Mouse (Mus musculus) neural tube, embryonic 14.5 days (tissue): ENCODE measurements around the gene Mgam. TPM values are rescaled to one million over a fixed set of nuclear protein-coding genes. Genes with fewer than 3 reads are reported as not detected.

Source experiments
- ATAC-seq: fragments of 200-750 bp; cut with Nextera tagmentation; 2 replicates; pipeline ENCODE4 v1.8.0; 2017; ENCODE audit warnings: low read depth, mild to moderate bottlenecking, moderate TSS enrichment, moderate library complexity
- H3K27ac ChIP-seq: fragments of 300-500 bp; sonication (generic); 2 replicates; pipeline ENCODE4 v1.5.1; 2014; ENCODE audit warnings: low read depth, mild to moderate bottlenecking, control low read depth, low read length, moderate library complexity, mixed read lengths
- H3K27me3 ChIP-seq: fragments of 300-500 bp; sonication (generic); 2 replicates; pipeline ENCODE4 v1.6.1; 2014; ENCODE audit warnings: low read length; ENCODE audit not compliant: control insufficient read depth, insufficient read depth
- H3K36me3 ChIP-seq: fragments of 300-500 bp; sonication (generic); 2 replicates; pipeline ENCODE4 v1.6.1; 2014; ENCODE audit warnings: low read length, mixed read lengths; ENCODE audit not compliant: control insufficient read depth, insufficient read depth
- H3K4me1 ChIP-seq: fragments of 300-500 bp; sonication (generic); 2 replicates; pipeline ENCODE4 v1.6.1; 2014; ENCODE audit warnings: low read length; ENCODE audit not compliant: control insufficient read depth, insufficient read depth
- H3K4me2 ChIP-seq: fragments of 300-500 bp; sonication (generic); 2 replicates; pipeline ENCODE4 v1.6.1; 2014; ENCODE audit warnings: mild to moderate bottlenecking, low read depth, low read length, control low read depth
- H3K4me3 ChIP-seq: fragments of 300-500 bp; sonication (generic); 2 replicates; pipeline ENCODE4 v1.5.1; 2014; ENCODE audit warnings: low read depth, low read length, control low read depth, mixed read lengths
- H3K9ac ChIP-seq: fragments of 300-500 bp; sonication (generic); replicated peaks from 2 replicates; pipeline ENCODE4 v1.6.1; 2014; ENCODE audit warnings: low read depth, mild to moderate bottlenecking, control low read depth, low read length, mixed read lengths
- H3K9me3 ChIP-seq: fragments of 300-500 bp; sonication (generic); 2 replicates; pipeline ENCODE4 v1.6.1; 2016; ENCODE audit warnings: low read length; ENCODE audit not compliant: control insufficient read depth
- WGBS: fragments of 180-500 bp; shearing (Covaris S2); extraction: QIAGEN DNeasy Blood & Tissue Kit; methylation state at CpG from one replicate; pipeline ENCODE4 v1.1.7; 2014; 5-methylcytosine and 5-hydroxymethylcytosine counted together
- polyA plus RNA-seq: library from polyadenylated mRNA; unstranded; fragments of >200 nt; fragmentation: Nextera tagmentation; extraction: Ambion mirVana; gene quantifications from 2 replicates; pipeline ENCODE4 v1.2.1, GENCODE M21; 2014

Gene Mgam
- polyA plus RNA-seq, 1 experiment from 2014 or later = 0.17 TPM

DNA sequence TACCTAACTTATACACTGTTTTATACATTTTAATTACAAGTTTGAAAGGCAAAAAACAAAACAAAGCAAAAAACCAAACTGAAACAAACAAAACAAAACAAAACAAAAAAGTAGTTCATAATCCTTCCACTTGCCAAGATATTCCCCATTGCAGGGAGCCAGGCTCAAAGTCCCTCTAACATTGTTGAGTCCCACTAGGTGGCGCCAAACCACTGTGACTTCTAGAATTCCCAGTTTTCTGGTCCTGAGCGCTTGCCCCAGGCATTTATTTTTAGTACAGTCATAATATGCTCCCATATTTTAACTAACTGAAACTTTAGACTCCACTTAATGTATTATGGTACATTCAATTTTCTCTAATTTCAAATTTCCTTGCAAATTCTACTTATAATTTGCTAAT lies 10.7 kb upstream of the Mgam start:
- Histone ChIP-seq H3K36me3 (no peaks in the 10 kb centered on the region), H3K9me3 (no peaks in the 10 kb centered on the region), H3K9ac (no peak overlapping the region), H3K27me3 (no peaks in the 10 kb centered on the region), H3K4me1 (no peaks in the 10 kb centered on the region), H3K4me2 (no peak overlapping the region), H3K27ac (no peak overlapping the region), H3K4me3 (no peak overlapping the region)
- ATAC-seq = peak; percentile 65; the same call in 1 of the 2 replicates
- 20% methylated on average over 2 of the region's 2 CpGs for WGBS

GRCm38 (mm10) chr6:40626111-40626510 lies 2.5 kb upstream of the Mgam start:
- WGBS = 76% methylated on average over 1 of the region's 1 CpGs
- no peak for ATAC-seq
- no peak overlapping the region for H3K27ac ChIP-seq

DNA sequence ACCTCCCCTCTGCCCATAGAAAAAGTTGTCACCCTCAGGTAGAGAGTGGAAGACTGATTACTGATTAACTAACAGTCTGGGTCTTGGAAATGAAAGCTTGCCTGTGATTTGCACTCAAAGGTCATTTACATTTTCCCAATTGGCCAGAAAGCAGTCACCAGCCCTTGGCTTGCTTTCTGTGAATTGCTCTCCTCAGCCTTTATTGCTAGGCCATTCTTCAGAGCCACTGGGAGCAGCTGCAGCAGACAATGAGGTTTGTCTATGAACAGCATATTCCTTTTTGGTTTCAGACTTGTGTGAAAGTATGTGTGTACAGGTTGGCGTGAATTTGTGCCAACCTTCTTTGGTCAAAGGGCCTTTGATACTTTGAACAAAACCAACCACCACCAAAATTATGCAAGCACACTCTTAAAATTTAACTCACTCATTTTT lies 6.0 kb downstream of the Mgam start:
- Histone ChIP-seq H3K27ac (no peak overlapping the region), H3K4me2 (no peak overlapping the region), H3K36me3 (no peaks in the 10 kb centered on the region), H3K4me1 (no peaks in the 10 kb centered on the region), H3K9me3 (no peaks in the 10 kb centered on the region), H3K4me3 (no peak overlapping the region), H3K9ac (no peak overlapping the region), H3K27me3 (no peaks in the 10 kb centered on the region)
- ATAC-seq = no peak
- 19% methylated on average over 1 of the region's 1 CpGs for WGBS

More at GRCm38 (mm10) chr6:40626111-40626510, 2.5 kb upstream of the Mgam start:
- no peaks in the 10 kb centered on the region for H3K4me1 ChIP-seq
- no peak overlapping the region for H3K9ac ChIP-seq
- H3K4me2 ChIP-seq = no peak overlapping the region
- no peak overlapping the region for H3K4me3 ChIP-seq
- no peaks in the 10 kb centered on the region for H3K27me3 ChIP-seq
- no peaks in the 10 kb centered on the region for H3K36me3 ChIP-seq
- no peaks in the 10 kb centered on the region for H3K9me3 ChIP-seq

- no peak for ATAC-seq
- Histone ChIP-seq H3K9ac (no peak overlapping the region), H3K27me3 (no peaks in the 10 kb centered on the region), H3K27ac (no peak overlapping the region), H3K9me3 (no peaks in the 10 kb centered on the region), H3K4me3 (no peak overlapping the region), H3K36me3 (no peaks in the 10 kb centered on the region), H3K4me1 (no peaks in the 10 kb centered on the region), H3K4me2 (no peak overlapping the region)
- WGBS = 80% methylated on average over 6 of the region's 6 CpGs
Measured at GRCm38 (mm10) chr6:40635559-40635958, 6.9 kb downstream of the Mgam start.

- 94% methylated on average over 5 of the region's 5 CpGs for WGBS
- Histone ChIP-seq H3K27ac (no peak overlapping the region), H3K4me1 (no peaks in the 10 kb centered on the region), H3K9ac (no peak overlapping the region), H3K4me2 (no peak overlapping the region), H3K9me3 (no peaks in the 10 kb centered on the region), H3K27me3 (no peaks in the 10 kb centered on the region), H3K36me3 (no peaks in the 10 kb centered on the region), H3K4me3 (no peak overlapping the region)
- no peak for ATAC-seq
Measured at GRCm38 (mm10) chr6:40637755-40638154, 9.1 kb downstream of the Mgam start.

GRCm38 (mm10) chr6:40640710-40641538 lies 12.3 kb downstream of the Mgam start:
- H3K4me1 ChIP-seq = no peaks in the 10 kb centered on the region
- H3K4me2 ChIP-seq = no peak overlapping the region
- no peaks in the 10 kb centered on the region for H3K27me3 ChIP-seq
- no peak overlapping the region for H3K9ac ChIP-seq
- 87% methylated on average over 8 of the region's 8 CpGs for WGBS
- no peak overlapping the region for H3K27ac ChIP-seq
- no peak overlapping the region for H3K4me3 ChIP-seq
- H3K36me3 ChIP-seq = no peaks in the 10 kb centered on the region
- no peak for ATAC-seq
- H3K9me3 ChIP-seq = no peaks in the 10 kb centered on the region

DNA sequence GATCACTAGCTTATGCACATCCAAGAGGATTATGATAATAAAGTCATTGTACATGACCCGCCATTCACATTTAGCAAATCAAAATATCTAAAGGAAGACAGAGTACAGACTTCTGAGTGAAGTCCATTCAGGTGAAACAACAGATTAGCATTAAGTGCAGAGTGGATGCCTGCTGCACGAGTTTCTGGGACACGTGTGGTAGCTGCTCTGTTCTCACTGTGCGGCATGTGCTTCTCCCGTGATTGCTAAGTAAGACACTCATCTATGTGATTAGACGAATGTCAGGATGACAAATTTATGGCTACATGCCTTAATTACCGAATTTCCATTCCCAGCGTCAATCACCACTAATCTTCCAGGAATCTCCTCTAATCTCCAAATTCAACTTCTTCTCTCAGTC lies 17.1 kb downstream of the Mgam start:
- Histone ChIP-seq H3K9me3 (no peaks in the 10 kb centered on the region), H3K4me1 (no peaks in the 10 kb centered on the region), H3K27me3 (no peaks in the 10 kb centered on the region), H3K9ac (no peak overlapping the region), H3K4me2 (no peak overlapping the region), H3K27ac (no peak overlapping the region), H3K4me3 (no peak overlapping the region), H3K36me3 (no peaks in the 10 kb centered on the region)
- no peak for ATAC-seq
- WGBS = 84% methylated on average over 8 of the region's 8 CpGs

- Histone ChIP-seq H3K27ac (no peak overlapping the region), H3K27me3 (no peaks in the 10 kb centered on the region), H3K9me3 (no peaks in the 10 kb centered on the region), H3K4me1 (no peaks in the 10 kb centered on the region), H3K9ac (no peak overlapping the region), H3K4me3 (no peak overlapping the region), H3K36me3 (no peaks in the 10 kb centered on the region), H3K4me2 (no peak overlapping the region)
- ATAC-seq = no peak
- 98% methylated on average over 1 of the region's 1 CpGs for WGBS
Measured at GRCm38 (mm10) chr6:40650953-40651352, 22.3 kb downstream of the Mgam start.

- no peaks in the 10 kb centered on the region for H3K9me3 ChIP-seq
- no peak overlapping the region for H3K4me3 ChIP-seq
- no peaks in the 10 kb centered on the region for H3K36me3 ChIP-seq
- no peak for ATAC-seq
- H3K27me3 ChIP-seq = no peaks in the 10 kb centered on the region
- 20% methylated on average over 2 of the region's 2 CpGs for WGBS
- H3K9ac ChIP-seq = no peak overlapping the region
- H3K4me2 ChIP-seq = no peak overlapping the region
- H3K27ac ChIP-seq = no peak overlapping the region
- H3K4me1 ChIP-seq = no peaks in the 10 kb centered on the region
Measured at GRCm38 (mm10) chr6:40660930-40661329, 32.3 kb downstream of the Mgam start.
